Mouse (Mus musculus): ENCODE results near the gene Mrps12. TPM values are rescaled to one million over a fixed set of nuclear protein-coding genes. Genes with fewer than 3 reads are reported as not detected.

The Mrps12 gene
- polyA plus RNA-seq, 1 experiment, result 70.6 TPM

DNA sequence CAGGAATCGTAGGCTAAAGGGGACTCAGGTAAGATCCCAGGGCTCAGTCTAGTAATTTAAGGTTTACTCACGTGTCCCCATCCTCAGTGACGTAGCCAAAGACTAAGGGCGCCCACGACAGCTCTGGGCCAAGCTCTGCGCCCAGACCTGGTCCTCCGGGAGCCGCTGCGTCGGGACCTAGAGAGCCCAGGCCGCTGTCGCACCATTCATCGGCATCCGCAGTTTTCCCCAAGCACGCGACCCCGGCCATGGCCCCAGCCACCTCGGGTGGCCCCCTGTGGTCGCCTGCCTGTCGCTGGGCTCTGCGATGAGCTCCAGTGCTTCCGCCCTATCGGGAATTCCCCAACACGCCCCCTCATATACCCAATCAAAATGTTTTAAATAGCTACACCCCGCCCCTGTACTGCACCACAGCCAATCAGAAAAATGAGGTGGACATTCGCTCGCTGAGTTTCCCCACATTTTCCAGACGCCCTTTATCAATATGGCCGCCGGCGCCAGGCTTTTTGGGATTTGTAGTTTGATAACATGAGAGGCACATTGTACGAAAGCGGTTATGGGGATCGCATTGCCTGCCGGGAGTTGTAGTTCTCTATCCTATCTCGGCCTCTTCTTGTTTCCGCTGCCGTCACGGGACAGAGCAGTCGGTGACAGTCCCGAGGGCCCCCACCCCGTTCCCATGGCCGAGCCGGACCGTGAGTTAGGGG is 24.7 kb upstream of the Mrps12 start, which contains the start of gene Sirt2:
TSS of gene Sirt2 (plus strand) at position 563 of the 707 bp plus-strand sequence.
- DNase-seq (ENCODE audit: low read depth, low spot score), result peak; percentile 99
- under 1% methylated on average over 45 of the region's 45 CpGs for WGBS

DNA sequence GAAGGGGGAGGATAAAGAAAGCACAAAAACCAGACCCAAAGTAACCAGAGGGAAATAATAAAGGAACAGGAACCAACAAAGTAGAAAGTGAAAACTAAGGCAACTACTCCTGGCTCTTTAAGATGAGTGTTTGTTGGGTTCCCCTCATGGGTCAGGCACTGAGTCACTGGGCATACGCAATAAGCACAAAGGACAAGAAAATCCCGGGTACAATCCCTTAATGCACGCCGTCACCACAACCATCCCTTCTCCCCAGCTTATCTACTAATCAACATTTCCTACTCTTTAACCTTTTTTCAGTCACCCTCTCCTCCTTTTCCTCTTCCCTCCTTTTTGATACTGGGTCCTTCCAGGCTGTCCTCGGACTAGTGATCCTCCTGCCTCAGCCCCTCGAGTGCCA is 23.6 kb upstream of the Mrps12 start:
- 64% methylated on average over 6 of the region's 6 CpGs for WGBS
- DNase-seq (ENCODE audit: low read depth, low spot score), result no peak

DNA sequence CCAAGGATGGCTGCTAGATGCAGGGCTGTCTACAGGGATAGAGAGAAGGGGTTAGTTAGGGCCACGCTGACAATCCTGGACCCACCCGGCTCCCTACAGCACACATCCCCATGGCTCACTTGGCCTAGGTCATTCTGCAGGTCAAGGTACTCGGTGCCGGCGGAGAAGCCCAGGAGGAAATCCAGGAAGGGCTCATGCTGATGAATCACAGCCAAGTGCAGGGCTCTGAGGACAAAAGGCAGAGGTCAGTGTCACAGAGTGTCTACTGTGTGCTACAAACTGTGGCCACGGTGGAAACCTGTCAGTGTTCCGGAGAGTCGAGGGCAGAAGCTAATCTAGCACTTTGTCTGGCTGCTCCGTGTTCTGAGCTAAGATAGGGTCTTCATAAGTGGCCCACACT is 20.3 kb upstream of the Mrps12 start:
- DNase-seq (ENCODE audit: low read depth, low spot score), result no peak

DNA sequence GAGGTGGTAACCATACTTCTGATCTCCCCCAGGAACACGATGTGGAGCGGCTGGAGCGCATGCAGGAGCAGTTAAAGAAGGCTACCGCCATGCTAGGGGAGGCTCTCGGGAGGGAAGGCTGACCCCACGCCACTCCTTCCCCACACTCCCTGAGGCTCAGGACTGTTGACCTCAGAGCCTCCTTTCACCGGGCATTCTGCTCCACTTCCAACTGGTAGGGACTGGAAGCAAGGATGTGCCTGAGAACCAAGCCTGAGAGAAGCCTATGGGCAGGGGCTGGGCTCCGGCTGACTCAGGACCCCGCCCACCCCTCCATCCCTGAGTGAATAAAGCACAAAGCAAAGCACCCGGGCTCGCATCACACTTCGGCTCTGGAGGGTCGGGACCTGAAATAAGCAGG is 17.0 kb upstream of the Mrps12 start:
- DNase-seq (ENCODE audit: low read depth, low spot score), result no peak
- WGBS, result 82% methylated on average over 13 of the region's 13 CpGs

More for the DNA sequence above, 20.3 kb upstream of the Mrps12 start:
- 84% methylated on average over 9 of the region's 9 CpGs for WGBS

DNA sequence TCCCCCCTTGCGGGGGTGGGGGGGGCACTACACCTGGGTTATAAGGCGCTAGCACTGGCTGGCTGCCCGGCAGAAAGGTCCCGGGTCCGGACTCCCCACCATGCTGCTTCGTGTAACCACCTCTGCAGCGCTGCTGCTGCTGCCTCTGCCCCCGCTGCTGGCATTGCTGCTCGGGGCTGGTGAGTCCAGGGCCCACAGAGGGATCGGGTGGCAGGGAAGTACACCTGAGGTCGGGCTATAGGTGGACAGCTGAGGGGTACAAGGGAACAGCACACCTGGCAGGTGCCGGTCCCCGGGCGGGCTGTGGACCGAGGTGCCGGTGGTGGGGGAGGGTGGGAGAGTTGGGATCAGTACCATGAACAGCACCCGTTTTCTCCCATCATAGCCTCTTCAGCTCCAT is 14.5 kb upstream of the Mrps12 start, which contains the start of gene Ccer2:
TSS of gene Ccer2 (plus strand) at position 96 of the 400 bp plus-strand sequence.
- WGBS, result 2% methylated on average over 17 of the region's 17 CpGs
- DNase-seq (ENCODE audit: low read depth, low spot score), result no peak

DNA sequence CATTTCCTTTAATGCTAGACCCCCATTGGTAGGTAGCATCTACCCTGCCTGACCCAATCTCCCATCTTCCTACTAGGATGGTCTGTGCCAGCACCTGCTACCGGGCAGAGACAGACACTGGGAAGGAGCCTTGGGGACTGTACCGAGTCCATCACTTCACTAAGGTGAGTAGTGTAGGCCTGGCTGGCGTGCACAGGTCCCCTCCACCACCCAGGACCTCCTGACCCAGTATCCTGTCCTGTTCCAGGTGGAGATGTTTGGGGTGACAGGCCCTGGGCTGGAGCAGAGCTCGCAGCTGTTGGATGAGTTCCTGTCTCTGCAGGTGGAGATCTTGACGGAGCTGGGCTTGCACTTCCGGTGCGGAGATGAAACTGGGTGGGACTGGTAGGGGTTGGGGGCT is 8.3 kb upstream of the Mrps12 start:
- DNase-seq (ENCODE audit: low read depth, low spot score), result no peak
- WGBS, result 93% methylated on average over 7 of the region's 7 CpGs

DNA sequence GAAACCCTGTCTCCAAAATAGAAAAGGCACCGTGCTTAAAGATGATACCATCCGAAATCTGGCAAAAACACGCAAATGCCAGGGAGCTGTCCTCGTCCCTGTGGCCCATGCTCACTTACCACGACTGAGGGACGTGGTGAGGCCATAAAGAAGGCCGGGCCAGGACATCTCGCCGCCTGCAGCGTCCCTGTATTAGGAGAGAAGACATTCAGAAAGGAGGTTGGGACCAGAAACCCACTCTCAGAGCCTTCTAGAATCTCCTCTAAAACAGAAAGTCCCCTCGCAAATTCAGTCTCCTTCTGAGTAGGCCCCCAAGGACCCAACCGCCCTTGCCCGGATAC is 282 bp downstream of the Mrps12 start:
- WGBS, result 0% methylated on average over 13 of the region's 13 CpGs
- DNase-seq (ENCODE audit: low read depth, low spot score), result no peak

DNA sequence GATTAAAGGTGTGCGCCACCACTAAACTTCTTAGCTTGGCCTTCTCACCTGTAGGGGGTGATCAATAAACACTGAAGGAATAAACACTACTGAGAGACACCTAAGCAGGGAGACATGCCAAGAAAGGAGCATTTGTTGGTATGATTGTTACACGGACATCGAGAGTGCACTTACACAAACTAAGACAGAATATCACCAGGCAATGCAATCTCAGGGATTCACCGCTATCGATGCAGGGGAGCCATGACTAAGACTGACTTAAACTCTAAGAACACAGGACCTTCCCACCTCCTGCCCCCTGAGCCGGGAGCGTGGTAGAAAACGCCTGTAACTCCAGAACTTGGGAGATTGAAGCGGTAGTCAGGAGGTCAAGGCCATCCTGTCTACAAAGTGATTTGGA is 671 bp downstream of the Mrps12 start:
- DNase-seq (ENCODE audit: low read depth, low spot score), result no peak
- 15% methylated on average over 9 of the region's 9 CpGs for WGBS

DNA sequence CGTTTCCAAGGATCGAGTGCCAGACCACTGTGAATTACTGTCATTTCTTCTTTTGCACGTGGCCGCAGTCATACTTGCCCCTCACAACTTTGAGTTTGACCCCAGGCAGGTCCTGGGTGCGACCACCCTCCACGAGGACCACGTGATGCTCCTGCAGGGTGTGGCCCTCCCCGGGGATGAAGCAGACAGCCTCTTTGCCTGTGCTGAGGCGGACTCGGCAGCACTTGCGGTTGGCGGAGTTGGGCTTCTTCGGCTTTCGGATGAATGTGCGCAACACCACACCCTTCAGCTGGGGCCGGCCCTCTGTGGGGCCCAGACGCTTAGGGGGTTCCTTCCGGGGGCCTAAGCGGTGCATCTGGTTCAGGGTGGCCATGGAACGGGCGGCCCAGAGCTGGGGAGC is 1.8 kb downstream of the Mrps12 start:
- WGBS, result 93% methylated on average over 21 of the region's 21 CpGs
- DNase-seq (ENCODE audit: low read depth, low spot score), result no peak

DNA sequence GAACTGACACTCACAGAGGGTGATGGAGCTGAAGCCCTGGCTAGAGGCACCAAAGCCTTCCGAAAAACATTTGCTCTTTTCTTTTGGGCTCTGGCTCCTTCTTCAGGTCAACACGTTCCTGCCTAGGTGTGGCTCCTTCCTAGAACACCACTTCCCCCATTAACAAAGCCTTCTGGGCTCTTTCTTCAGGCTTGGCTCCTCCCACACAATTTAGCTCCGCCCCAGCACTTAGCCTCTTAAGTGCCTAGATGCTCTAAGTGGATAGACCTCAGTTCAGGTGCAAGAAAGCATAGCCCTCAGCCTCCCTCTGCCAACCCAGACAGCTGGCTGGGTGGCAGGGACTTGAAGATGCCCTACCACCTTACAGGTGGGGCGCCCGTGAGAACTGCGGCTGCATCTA is 5.9 kb downstream of the Mrps12 start:
- DNase-seq (ENCODE audit: low read depth, low spot score), result no peak
- WGBS, result 75% methylated on average over 6 of the region's 6 CpGs

DNA sequence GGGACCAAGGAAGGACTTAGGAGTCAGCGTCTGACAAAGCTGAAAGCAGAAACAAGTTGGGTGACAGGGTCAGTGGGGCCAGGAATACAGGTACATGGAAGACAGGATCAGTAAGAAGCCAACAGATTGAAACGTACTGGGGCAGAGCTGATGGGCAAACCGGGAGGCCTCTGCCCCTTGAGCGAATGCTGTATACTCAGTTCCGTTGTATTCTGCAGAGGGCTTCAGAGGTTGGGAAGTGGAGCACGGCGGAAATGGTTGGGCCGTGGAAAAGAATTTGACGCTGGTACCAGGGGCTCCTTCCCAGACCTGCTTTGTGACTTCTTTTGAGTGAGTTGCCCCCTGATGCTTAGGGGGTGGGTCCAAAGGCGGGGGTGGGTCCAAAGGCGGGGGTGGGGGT is 8.4 kb downstream of the Mrps12 start:
- 24% methylated on average over 11 of the region's 11 CpGs for WGBS
- no peak for DNase-seq (ENCODE audit: low read depth, low spot score)

DNA sequence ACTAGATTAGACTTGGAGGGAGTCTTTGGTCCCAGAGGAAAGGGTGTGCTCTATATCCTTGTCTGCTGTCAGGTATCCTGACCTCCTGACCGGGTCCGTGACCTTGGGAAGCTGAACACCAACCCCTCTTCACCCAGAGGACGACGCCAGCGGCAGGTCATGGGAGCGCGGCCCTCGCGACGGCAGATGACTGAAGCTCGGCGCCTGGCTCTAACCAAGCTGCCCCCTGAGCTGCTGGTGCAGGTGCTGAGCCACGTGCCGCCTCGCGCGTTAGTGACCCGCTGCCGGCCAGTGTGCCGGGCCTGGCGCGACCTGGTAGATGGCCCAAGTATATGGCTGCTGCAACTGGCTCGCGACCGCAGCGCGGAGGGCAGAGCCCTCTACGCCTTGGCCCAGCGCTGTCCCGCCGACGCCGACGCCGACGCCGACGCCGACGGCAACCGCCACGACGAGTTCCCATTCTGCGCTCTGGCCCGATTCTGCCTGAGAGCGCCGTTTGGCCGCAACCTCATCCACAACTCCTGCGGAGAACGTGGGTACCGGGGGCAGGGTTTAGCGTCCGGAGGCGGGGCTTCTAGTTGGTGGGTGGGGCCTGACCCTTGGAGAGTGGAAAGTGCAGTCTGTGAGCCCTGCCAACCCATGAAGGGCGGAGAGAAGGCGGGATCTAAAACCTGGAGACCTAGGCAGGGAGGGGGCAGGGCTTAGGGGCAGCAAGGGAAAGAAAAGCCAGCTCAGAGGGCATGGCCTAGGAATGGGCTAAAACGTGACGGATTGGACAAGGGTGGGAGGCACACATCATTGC is 9.1 kb downstream of the Mrps12 start:
- peak; percentile 78 for DNase-seq (ENCODE audit: low read depth, low spot score)
- 9% methylated on average over 58 of the region's 58 CpGs for WGBS

DNA sequence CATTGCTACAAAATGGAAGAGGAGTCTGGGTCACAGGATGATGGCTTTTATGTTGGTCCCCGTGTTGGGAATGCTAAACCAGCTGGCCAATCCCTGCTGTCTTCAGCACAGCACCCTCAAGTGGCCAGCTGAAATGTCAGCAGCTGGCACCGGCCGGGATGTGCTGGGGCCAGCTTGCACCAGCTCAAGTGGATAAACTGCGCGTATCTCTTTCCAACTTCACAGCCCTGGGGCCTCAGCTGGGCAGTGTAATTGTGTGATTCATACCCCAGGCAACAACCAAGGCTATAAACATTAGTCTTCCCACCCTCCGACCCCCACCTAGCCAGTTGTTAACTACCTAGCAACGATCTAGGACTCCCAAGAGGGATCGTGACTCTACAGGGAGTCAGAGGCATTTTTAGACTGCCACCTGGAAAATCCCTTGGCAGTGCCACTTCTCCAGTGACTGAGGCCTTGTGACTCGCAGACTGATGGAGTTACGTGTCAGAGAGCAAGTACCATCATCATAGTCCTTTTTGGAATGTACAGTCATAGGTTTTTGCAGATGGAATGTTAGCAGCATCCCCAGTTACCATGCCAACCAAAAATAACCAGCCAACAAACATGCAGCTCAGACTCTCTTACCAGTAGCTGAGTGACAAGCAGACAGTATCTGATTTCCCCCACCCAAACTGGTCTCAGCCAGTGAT is 13.8 kb downstream of the Mrps12 start:
- WGBS, result 55% methylated on average over 10 of the region's 10 CpGs
- no peak for DNase-seq (ENCODE audit: low read depth, low spot score)

DNA sequence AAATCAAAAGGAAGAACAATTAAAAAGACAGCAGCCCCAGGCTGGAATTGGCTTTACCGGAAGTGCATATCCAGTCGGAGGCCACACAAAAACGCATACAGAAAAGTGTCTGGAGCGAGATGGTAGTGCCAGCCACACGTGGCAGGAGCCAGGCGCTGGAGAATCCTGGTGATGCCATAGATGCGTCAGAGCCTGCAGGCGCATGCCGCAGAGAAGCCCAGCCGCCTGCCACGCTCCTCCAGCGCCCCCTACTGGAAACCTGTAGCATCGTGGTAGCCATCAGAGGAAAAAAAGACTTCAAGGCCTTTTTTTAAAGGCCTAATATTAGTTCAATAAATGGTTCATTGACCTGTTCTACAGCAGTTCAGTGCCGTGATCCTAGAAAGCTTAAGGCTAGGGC is 15.0 kb downstream of the Mrps12 start:
- DNase-seq (ENCODE audit: low read depth, low spot score), result peak; percentile 18
- WGBS, result 11% methylated on average over 14 of the region's 14 CpGs

DNA sequence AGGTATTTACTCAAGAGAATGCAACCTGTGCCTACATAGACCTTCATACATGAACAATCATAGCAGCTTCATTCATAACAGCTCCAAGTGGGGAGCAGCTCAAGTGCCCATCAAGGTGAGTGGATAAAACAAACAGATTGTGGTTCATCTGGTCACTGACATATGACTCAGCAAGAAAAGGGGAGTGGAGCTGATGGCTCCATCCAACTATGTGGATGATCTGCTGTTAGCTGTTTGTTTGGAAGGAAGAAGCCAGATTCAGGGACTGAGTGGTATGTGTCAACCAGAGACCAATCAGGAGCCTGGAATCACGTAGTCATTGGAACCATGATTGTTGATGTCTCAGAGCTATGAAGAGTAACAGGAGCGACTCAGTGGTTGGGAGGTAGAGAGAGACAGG is 17.0 kb downstream of the Mrps12 start:
- DNase-seq (ENCODE audit: low read depth, low spot score), result no peak
- 85% methylated on average over 2 of the region's 2 CpGs for WGBS

DNA sequence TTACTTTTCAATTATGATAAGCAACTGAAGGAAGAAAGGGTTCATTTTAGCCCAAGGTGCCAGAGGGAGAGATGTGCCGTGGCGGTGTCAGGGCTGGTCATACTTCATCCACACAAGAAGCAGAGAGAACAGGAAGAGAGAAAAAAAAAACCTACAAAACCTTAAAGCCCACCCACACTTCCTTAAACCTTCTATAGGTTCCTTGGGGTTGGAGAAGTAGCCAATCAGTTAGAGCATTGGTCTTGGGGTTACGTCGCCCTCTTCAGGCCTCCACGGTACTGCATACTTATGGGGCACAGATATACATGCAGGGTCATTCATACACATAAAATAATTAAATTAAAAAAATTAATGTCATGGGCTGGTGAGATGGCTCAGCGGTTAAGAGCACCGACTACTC is 19.5 kb downstream of the Mrps12 start:
- no peak for DNase-seq (ENCODE audit: low read depth, low spot score)
- 96% methylated on average over 7 of the region's 7 CpGs for WGBS

DNA sequence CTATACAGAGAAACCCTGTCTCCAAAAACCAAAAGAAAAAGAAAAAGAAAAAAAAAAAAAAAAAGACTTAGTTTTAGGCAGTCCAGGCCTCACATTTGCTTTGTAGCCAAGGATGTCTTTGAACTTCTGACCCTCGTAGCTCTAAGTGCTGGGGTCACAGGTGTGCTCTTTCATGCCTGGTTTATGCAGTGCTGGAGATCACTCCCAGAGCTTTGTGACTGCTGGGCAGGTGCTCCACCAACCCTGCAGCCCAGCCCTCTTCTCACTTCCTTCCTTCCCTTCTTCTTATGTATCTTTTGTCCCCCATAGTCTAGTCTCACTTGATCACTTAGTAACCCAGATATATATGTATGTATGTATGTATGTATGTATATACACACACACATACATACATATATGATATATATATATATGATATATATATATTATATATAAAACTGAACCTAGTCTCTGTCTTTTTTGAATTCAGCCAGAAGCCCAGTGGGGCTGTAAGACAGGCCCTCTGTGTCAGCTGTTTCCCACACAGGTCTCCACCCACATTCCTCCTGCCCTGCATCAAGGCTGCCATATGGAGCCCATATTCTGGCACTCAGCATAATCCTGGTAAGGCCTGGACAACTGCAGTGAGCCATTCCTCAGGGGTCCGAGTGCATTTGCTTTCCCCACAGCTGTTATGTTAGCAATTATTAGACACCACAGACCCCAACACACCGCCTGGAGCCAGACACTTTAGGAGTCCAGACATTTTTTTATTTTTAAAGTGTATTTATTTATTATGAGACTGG is 20.7 kb downstream of the Mrps12 start:
- WGBS, result 81% methylated on average over 3 of the region's 3 CpGs
- DNase-seq (ENCODE audit: low read depth, low spot score), result no peak

DNA sequence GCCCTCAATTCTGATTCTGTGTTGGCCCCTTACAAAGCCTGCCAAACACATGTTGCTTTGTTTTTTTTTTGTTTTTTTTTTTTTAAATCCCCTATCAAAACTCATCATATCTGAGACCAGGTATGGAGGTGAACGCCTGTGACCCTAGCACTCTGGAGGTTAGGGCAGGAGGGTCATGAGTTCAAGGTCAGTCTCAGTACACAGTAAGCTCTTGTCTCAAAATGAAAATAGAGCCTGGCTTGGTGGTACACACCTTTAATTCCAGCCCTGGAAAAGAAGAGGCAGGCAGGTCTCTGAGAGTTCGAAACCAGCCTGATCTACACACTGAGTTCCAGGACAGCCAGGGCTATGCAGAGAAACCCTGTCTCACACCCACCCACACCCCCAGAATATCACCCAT is 22.0 kb downstream of the Mrps12 start:
- 75% methylated on average over 2 of the region's 2 CpGs for WGBS
- DNase-seq (ENCODE audit: low read depth, low spot score), result no peak

DNA sequence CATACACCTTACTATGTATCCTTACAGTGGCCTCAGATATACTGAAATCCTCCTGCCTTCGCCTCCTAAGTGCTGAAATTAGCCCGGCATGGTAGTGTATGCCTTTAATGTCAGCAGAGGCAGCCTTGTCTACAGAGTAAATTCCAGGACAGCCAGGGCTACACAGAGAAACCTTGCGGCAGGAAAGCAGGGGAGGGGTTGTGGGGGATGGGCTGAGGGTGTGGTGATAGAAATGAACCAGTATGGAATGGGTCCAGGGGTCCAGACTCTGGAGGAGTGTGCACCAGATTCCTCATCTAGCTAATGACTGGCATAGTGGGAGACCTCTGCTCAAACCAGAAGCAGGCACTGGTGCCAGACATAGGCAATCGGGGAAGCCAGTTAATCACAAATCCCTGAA is 22.5 kb downstream of the Mrps12 start:
- no peak for DNase-seq (ENCODE audit: low read depth, low spot score)
- WGBS, result 56% methylated on average over 4 of the region's 4 CpGs

DNA sequence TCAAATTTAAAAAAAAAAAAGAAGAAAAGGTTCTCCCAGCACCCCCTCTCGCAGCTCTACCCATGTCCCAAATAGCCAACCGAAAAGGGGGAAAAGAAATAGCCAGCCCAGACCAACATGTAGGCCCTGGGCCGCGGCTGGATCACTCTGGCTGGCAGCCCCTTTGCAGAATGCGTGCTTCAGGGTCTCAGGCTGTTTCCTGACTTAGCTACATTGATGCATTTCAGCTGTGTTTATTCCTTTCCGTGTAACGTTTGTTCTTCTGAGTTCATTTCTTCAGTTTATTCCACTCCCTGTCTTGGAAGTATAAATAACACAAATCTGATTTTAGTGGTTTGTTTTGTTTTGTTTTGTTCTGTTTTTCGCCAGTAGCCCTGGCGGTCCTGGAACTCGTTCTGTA is 23.9 kb downstream of the Mrps12 start:
- WGBS, result 76% methylated on average over 10 of the region's 10 CpGs
- no peak for DNase-seq (ENCODE audit: low read depth, low spot score)

Data from large intestine, adult 2 months (tissue).